Mouse (Mus musculus): ENCODE measurements around the gene Klhl31.

The Klhl31 gene

GRCm38 (mm10) chr9:77623318-77624050 is 12.8 kb upstream of the Klhl31 start:
- no peak for DNase-seq (ENCODE audit: low spot score)

- DNase-seq (ENCODE audit: low spot score) = no peak
These were observed 12.1 kb upstream of the Klhl31 start for GRCm38 (mm10) chr9:77624171-77624570.

- DNase-seq (ENCODE audit: low spot score) = no peak
These were observed 7.6 kb upstream of the Klhl31 start for GRCm38 (mm10) chr9:77628676-77629075.

GRCm38 (mm10) chr9:77629708-77630107 is 6.6 kb upstream of the Klhl31 start:
- DNase-seq (ENCODE audit: low spot score) = no peak

GRCm38 (mm10) chr9:77630764-77631163 is 5.5 kb upstream of the Klhl31 start:
- no peak for DNase-seq (ENCODE audit: low spot score)

- no peak for DNase-seq (ENCODE audit: low spot score)
These were observed 3.9 kb upstream of the Klhl31 start for GRCm38 (mm10) chr9:77632432-77632831.

GRCm38 (mm10) chr9:77636003-77636402 is 297 bp upstream of the Klhl31 start:
- DNase-seq (ENCODE audit: low spot score) = no peak

GRCm38 (mm10) chr9:77637357-77637756 is 1.1 kb downstream of the Klhl31 start:
- no peak for DNase-seq (ENCODE audit: low spot score)

GRCm38 (mm10) chr9:77645176-77645575 is 8.9 kb downstream of the Klhl31 start:
- DNase-seq (ENCODE audit: low spot score) = no peak

- DNase-seq (ENCODE audit: low spot score) = no peak
These were observed 15.5 kb downstream of the Klhl31 start for GRCm38 (mm10) chr9:77651847-77652246.

GRCm38 (mm10) chr9:77653907-77654306 is 17.6 kb downstream of the Klhl31 start:
- DNase-seq (ENCODE audit: low spot score) = no peak

GRCm38 (mm10) chr9:77655181-77655934 is 19.1 kb downstream of the Klhl31 start:
- peak; percentile 55 for DNase-seq (ENCODE audit: low spot score)

GRCm38 (mm10) chr9:77655935-77656288 is 19.6 kb downstream of the Klhl31 start:
- peak; percentile 64 for DNase-seq (ENCODE audit: low spot score)

GRCm38 (mm10) chr9:77662917-77663316 is 26.6 kb downstream of the Klhl31 start:
- no peak for DNase-seq (ENCODE audit: low spot score)

- DNase-seq (ENCODE audit: low spot score) = no peak
These were observed 33.8 kb downstream of the Klhl31 start for GRCm38 (mm10) chr9:77670095-77670494.

GRCm38 (mm10) chr9:77671004-77671403 is 34.7 kb downstream of the Klhl31 start:
- no peak for DNase-seq (ENCODE audit: low spot score)

- DNase-seq (ENCODE audit: low spot score) = no peak
These were observed 36.9 kb downstream of the Klhl31 start for GRCm38 (mm10) chr9:77673218-77673617.

GRCm38 (mm10) chr9:77673986-77674385 is 37.7 kb downstream of the Klhl31 start:
- DNase-seq (ENCODE audit: low spot score) = no peak

- DNase-seq (ENCODE audit: low spot score) = no peak
These were observed 48.6 kb downstream of the Klhl31 start for GRCm38 (mm10) chr9:77684938-77685337.

- DNase-seq (ENCODE audit: low spot score) = no peak
These were observed 49.7 kb downstream of the Klhl31 start for GRCm38 (mm10) chr9:77685825-77686500.

- no peak for DNase-seq (ENCODE audit: low spot score)
These were observed 56.4 kb downstream of the Klhl31 start for GRCm38 (mm10) chr9:77692707-77693106.

- DNase-seq (ENCODE audit: low spot score) = no peak
These were observed 57.1 kb downstream of the Klhl31 start for GRCm38 (mm10) chr9:77693405-77693804.

GRCm38 (mm10) chr9:77695586-77695985 is 59.3 kb downstream of the Klhl31 start:
- DNase-seq (ENCODE audit: low spot score) = no peak

All from testis, postnatal 10 days (tissue).